Mouse (Mus musculus): Measurements from ENCODE around the gene Enah. TPM values are rescaled to one million over a fixed set of nuclear protein-coding genes. Genes with fewer than 3 reads are reported as not detected.

Gene Enah
- 100 to 1,000 TPM; 164 to 179 TPM for total RNA-seq (2021)
- long read RNA-seq, experiment 1, full-length matches to known transcripts, result 6 of 30 reads
- long read RNA-seq, experiment 1, partial matches to known transcripts, result 17 of 30 reads
- long read RNA-seq, experiment 1, other reads (novel, unspliced or antisense), result 7 of 30 reads
- long read RNA-seq, experiment 2, full-length matches to known transcripts, result 6 of 27 reads
- long read RNA-seq, experiment 2, partial matches to known transcripts, result 9 of 27 reads
- long read RNA-seq, experiment 2, other reads (novel, unspliced or antisense), result 12 of 27 reads

DNA sequence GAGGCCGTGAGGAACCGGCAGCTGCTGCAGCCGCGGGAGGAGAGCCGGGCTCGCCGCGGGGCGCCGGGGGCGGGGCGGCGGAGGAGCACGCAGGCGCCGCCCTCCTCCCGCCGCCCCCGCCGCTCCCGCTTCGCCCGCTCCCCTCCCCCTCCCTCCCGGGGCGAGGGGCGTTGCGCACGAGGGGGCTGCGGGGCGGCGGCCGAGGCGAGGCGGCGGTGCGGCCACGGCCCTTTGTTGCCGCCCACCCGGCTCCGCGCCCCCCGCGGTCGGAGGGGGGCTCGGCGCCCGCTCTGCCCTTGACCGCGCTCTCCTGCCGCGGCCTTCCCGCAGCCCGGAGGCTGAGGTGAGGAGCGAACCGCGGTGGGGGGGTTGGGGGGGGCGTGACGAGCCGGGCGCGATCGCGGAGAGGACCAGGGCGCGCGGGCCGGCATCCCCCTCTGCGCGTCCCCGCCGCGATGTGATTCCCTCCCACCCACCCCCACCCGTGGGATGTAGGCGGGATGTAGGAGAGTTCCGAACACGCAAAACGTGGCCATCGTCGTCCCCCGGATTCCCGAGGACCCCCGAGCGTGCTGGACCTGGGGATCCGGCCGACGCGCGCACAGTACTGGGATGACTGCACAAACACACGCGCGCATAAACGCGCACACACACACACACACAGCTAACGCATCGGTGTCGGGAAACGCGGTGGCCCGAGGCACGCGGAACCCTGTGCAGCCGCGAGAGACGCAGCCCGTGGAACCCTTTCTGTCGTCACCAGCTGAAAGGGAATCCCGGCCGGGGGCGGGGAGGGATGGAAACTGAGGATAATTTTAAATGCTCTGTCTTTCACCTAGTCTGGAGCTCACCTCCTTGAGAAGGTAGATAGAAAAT lies at the start of gene Enah:
Gene Enah, minus strand, starts transcription at position 65 of the 876 bp plus-strand sequence.
- peak; percentile 65 to 75 for DNase-seq (ENCODE audit: low spot score in 2 of 2)

DNA sequence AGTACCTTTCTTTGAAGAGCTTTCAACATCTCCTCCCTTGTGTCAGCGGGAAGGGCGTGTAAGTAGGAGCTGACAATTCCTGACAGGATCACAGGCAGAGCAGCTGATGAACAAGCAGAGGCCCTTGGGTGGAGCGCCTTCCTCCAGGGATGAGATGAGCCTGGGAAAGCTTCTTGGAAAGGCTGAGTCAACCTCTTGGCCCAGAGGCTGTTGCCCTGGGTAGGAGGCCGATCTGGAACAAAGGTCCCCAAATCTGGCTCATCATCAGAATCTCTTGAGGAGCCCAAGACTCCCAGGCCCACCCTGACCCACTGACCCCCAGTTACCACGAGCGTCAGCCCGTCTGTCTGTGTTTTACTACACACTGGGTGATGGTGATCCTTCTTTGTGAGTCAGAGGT lies 48.3 kb upstream of the Enah start:
- DNase-seq (ENCODE audit: low spot score in 2 of 2), result no peak

DNA sequence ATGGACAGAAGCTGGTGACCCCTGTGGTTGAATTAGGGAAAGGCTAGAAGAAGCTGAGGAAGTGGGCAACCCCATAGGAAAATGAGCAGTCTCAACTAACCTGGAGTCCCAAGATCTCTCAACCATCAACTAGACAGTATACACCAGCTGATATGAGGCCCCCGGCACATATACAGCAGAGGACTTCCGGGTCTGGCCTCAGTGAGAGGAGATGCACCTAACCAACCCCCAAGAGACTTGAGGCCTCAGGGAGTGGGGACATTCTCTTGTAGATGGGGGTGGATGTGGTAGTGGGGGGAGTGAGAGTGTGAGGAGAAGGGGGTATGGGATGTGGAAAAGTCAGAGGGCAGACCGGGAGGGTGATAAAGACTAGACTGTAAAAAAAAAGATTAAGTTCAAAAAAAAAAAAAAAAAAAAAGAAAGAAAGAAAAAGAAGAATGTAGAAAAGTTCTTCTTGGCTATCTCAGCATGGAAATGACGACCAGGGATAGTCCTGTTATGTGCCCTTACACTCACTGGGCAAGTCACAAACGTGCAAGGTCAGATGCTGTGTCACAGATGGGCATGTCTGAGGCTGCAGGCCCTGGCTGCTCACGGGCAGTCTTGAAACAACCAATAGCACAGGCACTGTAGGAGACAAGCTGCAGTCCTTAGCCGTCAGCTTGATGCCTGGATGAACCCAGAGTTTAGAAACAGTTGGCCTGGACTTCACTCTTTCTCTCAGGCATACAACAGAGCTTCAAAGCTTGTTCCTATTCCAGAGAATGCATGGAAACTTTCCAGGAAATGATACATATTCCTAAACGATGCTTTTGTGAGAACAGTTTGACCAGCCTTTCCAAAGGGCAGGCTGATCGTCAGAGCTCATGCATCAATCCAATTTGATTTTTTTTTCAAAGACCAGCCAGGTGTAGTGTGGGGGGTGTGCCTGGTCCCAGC lies 47.0 kb upstream of the Enah start:
- DNase-seq (ENCODE audit: low spot score in 2 of 2), result no peak

GRCm38 (mm10) chr1:182063716-182064115 lies 43.9 kb upstream of the Enah start:
- no peak for DNase-seq (ENCODE audit: low spot score in 2 of 2)

GRCm38 (mm10) chr1:182062801-182063200 lies 43.0 kb upstream of the Enah start:
- no peak for DNase-seq (ENCODE audit: low spot score in 2 of 2)

GRCm38 (mm10) chr1:182061203-182061602 lies 41.4 kb upstream of the Enah start:
- DNase-seq (ENCODE audit: low spot score in 2 of 2), result no peak

GRCm38 (mm10) chr1:182059806-182060205 lies 40.0 kb upstream of the Enah start:
- DNase-seq (ENCODE audit: low spot score in 2 of 2), result no peak

- DNase-seq (ENCODE audit: low spot score in 2 of 2), result no peak
These were observed 38.2 kb upstream of the Enah start for GRCm38 (mm10) chr1:182057998-182058397.

DNA sequence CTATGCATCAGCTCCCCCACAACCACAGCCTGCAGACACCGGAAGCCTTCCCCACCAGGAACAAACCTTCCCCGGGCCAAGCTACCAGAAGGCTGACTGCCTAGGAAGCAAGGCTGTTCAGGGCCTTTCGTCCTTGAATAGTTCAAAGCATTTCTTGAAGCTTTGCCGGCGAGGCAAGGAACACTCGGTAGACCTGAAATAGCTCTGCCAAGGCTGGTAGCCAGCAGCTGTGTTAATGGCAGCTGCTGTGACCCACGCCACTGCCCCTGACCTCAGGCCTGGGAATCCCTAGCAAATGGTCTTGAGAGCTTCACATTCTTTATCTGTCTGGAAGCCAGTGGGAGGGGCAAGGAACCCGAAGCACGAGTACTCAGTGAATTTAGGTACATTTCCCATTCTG lies 35.3 kb upstream of the Enah start:
- DNase-seq (ENCODE audit: low spot score in 2 of 2), result peak in 1 of 2 experiments; percentile 38

DNA sequence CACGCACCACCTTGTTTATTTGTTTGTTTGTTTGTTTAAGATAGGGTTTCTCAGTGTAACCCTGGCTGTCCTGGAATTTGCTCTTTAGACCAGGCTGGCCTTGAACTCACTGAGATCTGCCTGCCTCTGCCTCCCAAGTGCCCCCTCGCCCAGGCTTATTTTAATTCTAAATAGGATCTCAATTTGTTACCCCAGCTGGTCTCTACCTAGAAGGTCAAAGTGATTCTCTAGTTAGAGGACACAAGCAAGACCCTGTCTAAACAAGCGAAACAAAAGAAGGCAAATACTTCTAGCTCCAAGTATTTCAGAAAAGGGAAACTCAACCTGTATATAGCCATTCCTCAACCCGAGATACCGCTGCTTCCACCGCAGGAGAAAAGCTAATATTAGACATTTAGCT lies 34.9 kb upstream of the Enah start:
- no peak for DNase-seq (ENCODE audit: low spot score in 2 of 2)

GRCm38 (mm10) chr1:182052973-182053372 lies 33.2 kb upstream of the Enah start:
- no peak for DNase-seq (ENCODE audit: low spot score in 2 of 2)

DNA sequence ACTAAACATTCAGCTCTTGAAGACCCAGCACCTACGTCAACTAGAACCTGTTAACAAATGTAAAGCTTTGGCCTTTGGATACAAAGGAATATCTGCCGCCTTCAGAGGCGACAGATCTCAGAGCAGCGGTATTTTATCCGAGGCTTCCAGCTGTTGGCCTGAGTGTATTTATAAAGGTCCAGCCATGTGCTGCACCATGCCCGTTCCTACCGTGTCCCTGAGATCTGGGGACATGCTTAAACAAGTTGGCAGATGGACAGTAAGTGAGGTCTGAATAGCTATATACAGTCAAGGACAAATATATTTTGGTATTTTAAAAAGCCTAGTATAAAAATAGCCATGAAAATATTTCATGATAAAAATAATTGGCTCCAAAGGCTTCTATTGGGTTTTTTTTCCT lies 32.6 kb upstream of the Enah start:
- DNase-seq (ENCODE audit: low spot score in 2 of 2), result no peak

- no peak for DNase-seq (ENCODE audit: low spot score in 2 of 2)
These were observed 30.0 kb upstream of the Enah start for GRCm38 (mm10) chr1:182049813-182050212.

- DNase-seq (ENCODE audit: low spot score in 2 of 2), result no peak
These were observed 28.3 kb upstream of the Enah start for GRCm38 (mm10) chr1:182048101-182048500.

GRCm38 (mm10) chr1:182047016-182047690 lies 27.4 kb upstream of the Enah start:
- DNase-seq (ENCODE audit: low spot score in 2 of 2), result no peak

DNA sequence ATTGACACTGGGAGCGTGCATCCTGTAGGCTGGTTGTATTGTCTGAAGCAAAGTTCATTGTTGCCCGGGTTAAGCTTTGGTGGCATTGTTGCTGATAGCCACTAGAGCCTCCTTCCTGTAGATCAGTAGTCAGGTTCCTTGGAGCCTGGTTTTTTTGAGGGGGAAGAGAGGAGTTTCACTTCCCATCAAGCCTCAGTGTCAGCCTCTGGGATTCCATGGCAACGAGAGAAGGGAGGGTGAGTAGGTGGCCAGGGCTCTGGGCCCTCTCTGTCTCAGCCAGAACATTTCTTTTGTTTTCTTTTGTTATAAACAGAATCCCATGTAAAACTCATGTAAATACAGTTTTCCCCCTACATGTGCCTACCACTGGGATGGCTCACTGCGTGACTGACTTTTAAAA lies 25.4 kb upstream of the Enah start:
- no peak for DNase-seq (ENCODE audit: low spot score in 2 of 2)

DNA sequence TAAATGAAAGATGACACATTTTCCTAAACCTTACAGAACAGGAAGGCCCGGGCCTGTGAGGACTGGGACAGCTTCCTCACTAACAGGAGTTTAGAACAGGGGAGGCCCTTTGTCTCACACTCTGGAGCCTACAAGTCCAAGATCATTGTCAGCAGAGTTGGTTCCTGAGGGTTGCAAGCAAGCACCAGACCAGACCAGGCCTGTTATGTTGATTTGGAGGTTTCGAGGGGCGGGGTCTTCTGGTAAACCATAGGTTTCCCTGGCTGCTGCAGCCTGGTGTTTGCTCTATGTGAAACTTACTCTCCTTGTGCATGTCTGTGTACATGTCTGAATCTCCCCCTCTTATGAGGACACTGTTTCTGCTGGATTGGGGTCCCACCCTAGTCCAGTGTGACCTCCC lies 20.7 kb upstream of the Enah start:
- no peak for DNase-seq (ENCODE audit: low spot score in 2 of 2)

DNA sequence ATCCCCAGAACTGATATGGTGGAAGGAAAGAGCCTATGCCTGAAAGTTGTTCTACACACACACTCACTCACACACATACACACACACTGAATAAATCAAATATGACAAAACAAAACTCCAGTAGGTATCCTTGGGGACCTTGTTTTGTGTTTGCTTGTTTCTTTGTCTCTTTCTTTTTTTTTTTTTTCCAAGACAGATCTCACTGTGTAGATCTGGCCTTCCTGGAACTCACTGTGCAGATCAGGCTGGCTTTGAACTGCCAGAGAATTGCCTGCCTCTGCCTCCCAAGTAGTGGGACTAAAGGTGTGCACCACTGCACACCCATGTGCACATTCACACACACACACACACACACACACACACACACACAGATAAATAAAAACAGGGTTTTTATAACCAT lies 12.0 kb upstream of the Enah start:
- DNase-seq (ENCODE audit: low spot score in 2 of 2), result no peak

DNA sequence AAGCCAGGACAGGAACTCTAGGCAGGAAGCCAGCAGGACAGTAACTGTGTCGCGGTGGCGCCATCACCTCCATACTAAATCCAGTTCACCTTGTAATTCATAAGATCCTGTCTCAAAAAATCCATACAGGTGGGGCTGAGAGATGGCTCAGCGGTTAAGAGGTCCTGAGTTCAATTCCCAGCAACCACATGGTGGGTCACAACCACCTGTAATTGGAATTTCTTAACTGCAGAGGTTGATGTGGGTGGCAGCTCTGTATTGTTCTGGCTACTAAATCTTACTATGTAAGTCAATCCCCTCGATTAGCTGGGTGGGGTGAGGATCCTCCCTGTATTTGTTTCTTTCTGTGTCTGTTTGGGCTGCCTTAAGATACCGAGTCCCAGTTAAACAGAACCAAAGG lies 11.3 kb upstream of the Enah start:
- DNase-seq (ENCODE audit: low spot score in 2 of 2), result no peak

- no peak for DNase-seq (ENCODE audit: low spot score in 2 of 2)
These were observed 10.3 kb upstream of the Enah start for GRCm38 (mm10) chr1:182029989-182030649.

Measured in gastrocnemius, postnatal 4 days (tissue).